Mouse (Mus musculus): Measurements from ENCODE around the gene Ankrd24. TPM values are rescaled to one million over a fixed set of nuclear protein-coding genes. Genes with fewer than 3 reads are reported as not detected.

The Ankrd24 gene
- 0.18 and 0.21 TPM in 2 replicates for polyA plus RNA-seq (2012)

DNA sequence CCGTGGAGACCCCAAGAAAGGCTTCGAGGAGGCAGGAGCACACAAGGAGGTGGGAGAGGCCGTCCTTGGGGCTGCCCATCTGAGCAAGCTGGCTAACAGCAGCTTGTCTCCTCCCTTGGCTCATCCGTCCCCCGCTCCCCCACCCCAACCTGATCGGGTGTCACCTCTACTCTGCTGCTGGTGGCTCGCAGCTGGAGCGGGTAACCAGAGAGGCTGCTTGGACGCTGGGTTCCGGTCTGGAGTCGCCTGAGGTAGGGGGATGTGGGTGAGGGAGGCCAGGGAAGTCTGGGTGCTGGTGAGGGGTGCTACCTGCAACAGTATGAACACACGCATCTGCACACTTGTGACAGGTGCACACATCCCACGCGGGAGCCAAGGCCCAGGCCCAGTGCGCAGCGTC lies at the start of gene Ankrd24:
Gene Ankrd24, plus strand, starts transcription at position 151 of the 400 bp plus-strand sequence.
- TF ChIP-seq GATA1 (IDR thresholded peaks at IDR 0.05; ENCODE audit: low read length) (no peak), TAL1 (IDR thresholded peaks at IDR 0.05; ENCODE audit: low read length) (no peak)
- Histone ChIP-seq H3K4me1 (ENCODE audit: control insufficient read depth) (peaks cover 58% of the 10 kb centered on the region), H3K36me3 (ENCODE audit: control insufficient read depth) (peaks cover 24% of the 10 kb centered on the region), H3K4me3 (replicated peaks) (peak within 1 kb of the TSS; percentile 72), H3K9me3 (ENCODE audit: control insufficient read depth, low read length) (no peaks in the 10 kb centered on the region), H3K27me3 (ENCODE audit: control insufficient read depth) (no peaks in the 10 kb centered on the region)

GRCm38 (mm10) chr10:81579967-81580366 lies 48.4 kb upstream of the Ankrd24 start:
- Histone ChIP-seq H3K4me1 (ENCODE audit: control insufficient read depth) (peaks cover 19% of the 10 kb centered on the region), H3K4me3 (replicated peaks) (no peak overlapping the region), H3K36me3 (ENCODE audit: control insufficient read depth) (no peaks in the 10 kb centered on the region; the same call in 1 of the 2 replicates), H3K9me3 (ENCODE audit: control insufficient read depth, low read length) (no peaks in the 10 kb centered on the region), H3K27me3 (ENCODE audit: control insufficient read depth) (peaks cover 69% of the 10 kb centered on the region)
- TF ChIP-seq GATA1 (IDR thresholded peaks at IDR 0.05; ENCODE audit: low read length) (no peak), TAL1 (IDR thresholded peaks at IDR 0.05; ENCODE audit: low read length) (no peak)

DNA sequence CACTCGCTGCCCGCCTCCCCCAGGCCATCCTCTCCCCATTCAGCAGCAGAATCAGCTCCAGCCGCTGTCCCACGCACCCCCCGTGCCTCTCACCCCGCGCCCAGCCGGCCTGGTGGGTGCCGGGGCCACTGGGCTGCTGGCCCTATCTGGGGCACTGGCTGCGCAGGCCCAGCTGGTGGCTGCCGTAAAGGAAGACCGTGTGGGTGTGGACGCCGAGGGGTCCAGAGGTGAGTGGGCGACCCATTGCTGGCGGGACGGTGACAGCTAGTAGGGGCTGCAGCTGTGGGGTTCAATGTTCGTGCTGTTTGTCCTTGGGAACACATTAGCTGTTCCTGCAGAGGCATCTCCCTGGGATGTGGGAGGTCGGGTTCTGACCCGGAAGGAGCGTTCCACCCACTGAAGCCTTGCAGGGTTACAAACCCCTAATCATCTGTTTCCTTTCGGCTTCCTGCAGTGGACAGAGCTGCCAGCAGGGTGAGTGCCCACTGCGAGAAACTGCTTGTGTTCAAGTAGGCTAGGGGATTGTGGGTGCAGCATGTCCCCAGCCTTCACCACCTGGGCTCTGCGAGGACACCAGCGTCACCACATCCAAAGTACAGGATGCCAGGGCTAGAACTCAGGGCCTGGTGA lies 47.8 kb upstream of the Ankrd24 start:
- Histone ChIP-seq H3K4me1 (ENCODE audit: control insufficient read depth) (peaks cover 13% of the 10 kb centered on the region), H3K9me3 (ENCODE audit: control insufficient read depth, low read length) (no peaks in the 10 kb centered on the region), H3K36me3 (ENCODE audit: control insufficient read depth) (no peaks in the 10 kb centered on the region; the same call in 1 of the 2 replicates), H3K4me3 (replicated peaks) (no peak overlapping the region), H3K27me3 (ENCODE audit: control insufficient read depth) (peaks cover 63% of the 10 kb centered on the region)
- no peak for TF ChIP-seq TAL1 (IDR thresholded peaks at IDR 0.05; ENCODE audit: low read length)
- TF ChIP-seq GATA1 (IDR thresholded peaks at IDR 0.05; ENCODE audit: low read length): no peak

DNA sequence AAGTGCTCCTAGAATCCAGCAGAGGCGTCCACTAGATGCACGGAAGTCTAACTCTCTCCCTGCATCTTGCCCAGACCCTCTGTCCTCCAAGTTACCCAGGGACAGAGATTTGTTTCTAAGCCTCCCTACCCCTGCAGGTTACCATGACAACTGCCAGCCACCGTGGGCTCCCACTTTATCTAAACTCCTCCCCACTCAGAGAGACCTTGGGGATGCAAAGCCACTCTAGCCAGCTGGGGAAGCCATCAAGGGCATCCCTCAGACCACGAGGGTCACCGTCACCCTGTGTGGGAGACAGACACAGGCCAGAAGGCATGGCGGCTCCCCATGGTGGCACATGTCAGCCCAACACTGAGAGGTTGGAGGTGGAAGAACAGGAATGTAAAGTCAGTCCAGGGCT lies 45.0 kb upstream of the Ankrd24 start:
- no peak for TF ChIP-seq GATA1 (IDR thresholded peaks at IDR 0.05; ENCODE audit: low read length)
- TF ChIP-seq TAL1 (IDR thresholded peaks at IDR 0.05; ENCODE audit: low read length): no peak
- Histone ChIP-seq H3K36me3 (ENCODE audit: control insufficient read depth) (peaks cover 3% of the 10 kb centered on the region; the same call in 1 of the 2 replicates), H3K9me3 (ENCODE audit: control insufficient read depth, low read length) (no peaks in the 10 kb centered on the region), H3K27me3 (ENCODE audit: control insufficient read depth) (peaks cover 47% of the 10 kb centered on the region), H3K4me1 (ENCODE audit: control insufficient read depth) (peaks cover 4% of the 10 kb centered on the region), H3K4me3 (replicated peaks) (no peak overlapping the region)

DNA sequence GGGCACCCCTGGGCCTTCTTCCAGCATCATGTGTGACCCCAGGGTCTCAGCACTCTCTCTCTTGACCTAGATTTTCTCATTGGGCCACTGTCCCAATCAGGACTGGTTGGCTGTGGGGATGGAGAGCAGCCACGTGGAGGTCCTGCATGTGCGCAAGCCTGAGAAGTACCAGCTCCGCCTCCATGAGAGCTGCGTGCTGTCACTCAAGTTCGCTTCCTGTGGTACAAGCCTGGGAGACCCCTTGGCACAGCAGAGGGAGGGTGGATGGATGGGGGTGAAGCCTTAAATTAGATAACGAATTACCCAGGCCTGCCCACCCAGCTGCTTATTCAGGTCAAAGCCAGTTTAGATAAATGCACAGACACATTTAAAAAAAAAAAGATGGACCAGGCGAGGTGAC lies 39.6 kb upstream of the Ankrd24 start:
- H3K36me3 ChIP-seq (ENCODE audit: control insufficient read depth): peaks cover 3% of the 10 kb centered on the region; the same call in 1 of the 2 replicates
- H3K4me3 ChIP-seq (replicated peaks): no peak overlapping the region
- peaks cover 2% of the 10 kb centered on the region for H3K4me1 ChIP-seq (ENCODE audit: control insufficient read depth)
- peaks cover 13% of the 10 kb centered on the region for H3K27me3 ChIP-seq (ENCODE audit: control insufficient read depth)
- no peaks in the 10 kb centered on the region for H3K9me3 ChIP-seq (ENCODE audit: control insufficient read depth, low read length)
- no peak for TF ChIP-seq TAL1 (IDR thresholded peaks at IDR 0.05; ENCODE audit: low read length)
- TF ChIP-seq GATA1 (IDR thresholded peaks at IDR 0.05; ENCODE audit: low read length): no peak

- H3K4me1 ChIP-seq (ENCODE audit: control insufficient read depth): peaks cover 3% of the 10 kb centered on the region
- peaks cover 2% of the 10 kb centered on the region; the same call in 1 of the 2 replicates for H3K36me3 ChIP-seq (ENCODE audit: control insufficient read depth)
- H3K9me3 ChIP-seq (ENCODE audit: control insufficient read depth, low read length): no peaks in the 10 kb centered on the region
- no peak overlapping the region for H3K4me3 ChIP-seq (replicated peaks)
- no peak for TF ChIP-seq TAL1 (IDR thresholded peaks at IDR 0.05; ENCODE audit: low read length)
- TF ChIP-seq GATA1 (IDR thresholded peaks at IDR 0.05; ENCODE audit: low read length): no peak
- peaks cover 42% of the 10 kb centered on the region for H3K27me3 ChIP-seq (ENCODE audit: control insufficient read depth)
Observed at GRCm38 (mm10) chr10:81591846-81592245, 36.5 kb upstream of the Ankrd24 start.

GRCm38 (mm10) chr10:81592631-81593030 lies 35.7 kb upstream of the Ankrd24 start:
- Histone ChIP-seq H3K4me1 (ENCODE audit: control insufficient read depth) (peaks cover 6% of the 10 kb centered on the region; the same call in 1 of the 2 replicates), H3K9me3 (ENCODE audit: control insufficient read depth, low read length) (no peaks in the 10 kb centered on the region), H3K27me3 (ENCODE audit: control insufficient read depth) (peaks cover 47% of the 10 kb centered on the region), H3K4me3 (replicated peaks) (no peak overlapping the region), H3K36me3 (ENCODE audit: control insufficient read depth) (no peaks in the 10 kb centered on the region)
- TF ChIP-seq GATA1 (IDR thresholded peaks at IDR 0.05; ENCODE audit: low read length): no peak
- no peak for TF ChIP-seq TAL1 (IDR thresholded peaks at IDR 0.05; ENCODE audit: low read length)

DNA sequence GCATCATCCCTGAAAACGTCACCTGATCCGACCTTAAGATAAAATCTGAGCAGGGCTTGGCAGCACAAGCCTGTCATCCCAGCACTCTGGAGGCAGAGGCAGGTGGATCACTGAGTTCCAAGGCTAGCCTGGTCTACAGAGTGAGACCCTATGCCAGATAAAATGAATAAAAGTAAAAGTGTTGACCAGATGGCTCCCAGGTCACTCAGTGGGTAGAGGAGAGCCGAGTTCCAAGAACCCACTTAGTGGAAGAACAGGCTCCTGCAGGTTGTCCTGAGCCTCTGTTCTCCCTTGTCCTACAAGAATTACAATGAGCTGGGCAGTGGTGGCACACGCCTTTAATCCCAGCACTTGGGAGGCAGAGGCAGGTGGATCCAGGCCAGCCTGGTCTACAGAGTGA lies 35.1 kb upstream of the Ankrd24 start:
- no peak overlapping the region for H3K4me3 ChIP-seq (replicated peaks)
- H3K9me3 ChIP-seq (ENCODE audit: control insufficient read depth, low read length): no peaks in the 10 kb centered on the region
- peaks cover 53% of the 10 kb centered on the region for H3K27me3 ChIP-seq (ENCODE audit: control insufficient read depth)
- peaks cover 6% of the 10 kb centered on the region; the same call in 1 of the 2 replicates for H3K4me1 ChIP-seq (ENCODE audit: control insufficient read depth)
- TF ChIP-seq TAL1 (IDR thresholded peaks at IDR 0.05; ENCODE audit: low read length) (no peak), GATA1 (IDR thresholded peaks at IDR 0.05; ENCODE audit: low read length) (no peak)
- H3K36me3 ChIP-seq (ENCODE audit: control insufficient read depth): no peaks in the 10 kb centered on the region

- Histone ChIP-seq H3K36me3 (ENCODE audit: control insufficient read depth) (no peaks in the 10 kb centered on the region), H3K4me1 (ENCODE audit: control insufficient read depth) (peaks cover 6% of the 10 kb centered on the region; the same call in 1 of the 2 replicates), H3K4me3 (replicated peaks) (no peak overlapping the region), H3K27me3 (ENCODE audit: control insufficient read depth) (peaks cover 58% of the 10 kb centered on the region), H3K9me3 (ENCODE audit: control insufficient read depth, low read length) (no peaks in the 10 kb centered on the region)
- no peak for TF ChIP-seq TAL1 (IDR thresholded peaks at IDR 0.05; ENCODE audit: low read length)
- TF ChIP-seq GATA1 (IDR thresholded peaks at IDR 0.05; ENCODE audit: low read length): no peak
Observed at GRCm38 (mm10) chr10:81593935-81594334, 34.4 kb upstream of the Ankrd24 start.
